Mouse (Mus musculus) MEL (cell line): ENCODE results near the gene Megf6. TPM values are rescaled to one million over a fixed set of nuclear protein-coding genes. Genes with fewer than 3 reads are reported as not detected.

Experiments
- DNase-seq: peaks from one replicate; pipeline ENCODE4 v3.0.0; 2011; ENCODE audit warnings: low read depth, low spot score
- H3K27ac ChIP-seq: 2 replicates; pipeline ENCODE4 v1.5.1; 2012; ENCODE audit warnings: low read depth, mild to moderate bottlenecking, control low read depth, low read length, moderate library complexity; ENCODE audit not compliant: control insufficient read depth
- H3K27me3 ChIP-seq, 2 experiments: fragments of 150-350 bp in 1 of 2; sonication (generic) in 1 of 2; 2 replicates each; pipeline ENCODE4 v1.6.1; 2012; ENCODE audit warnings: low read length in 2 of 2, mild to moderate bottlenecking in 2 of 2, improper control_type of control experiment in 1 of 2, moderate library complexity in 1 of 2; ENCODE audit not compliant: insufficient read depth in 2 of 2, control insufficient read depth in 1 of 2
- H3K36me3 ChIP-seq, 2 experiments: 2 replicates each; pipeline ENCODE4 v1.6.1; 2012 to 2014; ENCODE audit warnings: low read length in 2 of 2, improper control_type of control experiment in 1 of 2, inconsistent platforms in 1 of 2, mild to moderate bottlenecking in 1 of 2; ENCODE audit not compliant: insufficient read depth in 2 of 2, control insufficient read depth in 1 of 2
- H3K4me1 ChIP-seq, 2 experiments: fragments of 150-350 bp in 1 of 2; sonication (generic) in 1 of 2; 2 replicates each; pipeline ENCODE4 v1.6.1; 2012; ENCODE audit warnings: low read length in 2 of 2, improper control_type of control experiment in 1 of 2, mild to moderate bottlenecking in 1 of 2; ENCODE audit not compliant: insufficient read depth in 2 of 2, control insufficient read depth in 1 of 2
- H3K4me3 ChIP-seq, 2 experiments: fragments of 150-350 bp in 1 of 2; sonication (generic) in 1 of 2; 2 replicates each; pipeline ENCODE4 v1.5.1; 2012; ENCODE audit warnings: low read depth in 2 of 2, low read length in 2 of 2, mild to moderate bottlenecking in 2 of 2, moderate library complexity in 2 of 2, control low read depth in 1 of 2, improper control_type of control experiment in 1 of 2; ENCODE audit not compliant: control insufficient read depth in 1 of 2, insufficient read depth in 1 of 2
- H3K79me2 ChIP-seq: 2 replicates; pipeline ENCODE4 v1.6.1; 2012; ENCODE audit warnings: mild to moderate bottlenecking, low read length, moderate library complexity; ENCODE audit not compliant: control insufficient read depth, poor library complexity, insufficient read depth
- H3K9ac ChIP-seq: 2 replicates; pipeline ENCODE4 v1.6.1; 2012; ENCODE audit warnings: low read depth, mild to moderate bottlenecking, control low read depth, low read length, moderate library complexity; ENCODE audit not compliant: control insufficient read depth, poor library complexity, severe bottlenecking
- H3K9me3 ChIP-seq: fragments of 150-350 bp; sonication (generic); replicated peaks from 2 replicates; pipeline ENCODE4 v1.6.1; 2012; ENCODE audit warnings: mild to moderate bottlenecking, low read length, improper control_type of control experiment, moderate library complexity; ENCODE audit not compliant: insufficient read depth
- CHD1 ChIP-seq: IDR thresholded peaks from 2 replicates; pipeline ENCODE4 v1.6.1; 2012; ENCODE audit warnings: low read depth, mild to moderate bottlenecking, inconsistent platforms, low read length, improper control_type of control experiment
- CTCF ChIP-seq, 3 experiments: IDR thresholded peaks in 2 of 3; conservative IDR thresholded peaks in 1 of 3; 2 replicates each; pipeline ENCODE4 v1.5.1; 2011 to 2012; ENCODE audit warnings: low read length in 3 of 3, low read depth in 2 of 3, mild to moderate bottlenecking in 2 of 3, improper control_type of control experiment in 1 of 3, inconsistent platforms in 1 of 3, mixed read lengths in 1 of 3, moderate library complexity in 1 of 3; ENCODE audit not compliant: control insufficient read depth in 1 of 3, insufficient read depth in 1 of 3, poor library complexity in 1 of 3, severe bottlenecking in 1 of 3
- E2F4 ChIP-seq: IDR thresholded peaks from 2 replicates; pipeline ENCODE4 v1.6.1; 2011; ENCODE audit warnings: low read depth, low read length, improper control_type of control experiment, borderline replicate concordance
- ELF1 ChIP-seq: IDR thresholded peaks from 2 replicates; pipeline ENCODE4 v1.6.1; 2014; ENCODE audit warnings: low read depth, mild to moderate bottlenecking, inconsistent platforms, low read length, improper control_type of control experiment, moderate library complexity
- GABPA ChIP-seq: IDR thresholded peaks from 2 replicates; pipeline ENCODE4 v1.6.1; 2012; ENCODE audit warnings: low read depth, mild to moderate bottlenecking, inconsistent platforms, low read length, improper control_type of control experiment, moderate library complexity
- HCFC1 ChIP-seq: IDR thresholded peaks from 2 replicates; pipeline ENCODE4 v1.6.1; 2012; ENCODE audit warnings: low read depth, mild to moderate bottlenecking, inconsistent platforms, low read length, improper control_type of control experiment, moderate library complexity
- JUND ChIP-seq: IDR thresholded peaks from 2 replicates; pipeline ENCODE4 v1.6.1; 2011; ENCODE audit warnings: low read depth, mild to moderate bottlenecking, improper control_type of control experiment, low read length
- KAT2A ChIP-seq: conservative IDR thresholded peaks from 2 replicates; pipeline ENCODE4 v1.6.1; 2012; ENCODE audit warnings: low read depth, low read length, improper control_type of control experiment, inconsistent platforms
- MAFK ChIP-seq: IDR thresholded peaks from 2 replicates; pipeline ENCODE4 v1.6.1; 2011; ENCODE audit warnings: low read depth, mild to moderate bottlenecking, low read length, improper control_type of control experiment, borderline replicate concordance
- MXI1 ChIP-seq: IDR thresholded peaks from 2 replicates; pipeline ENCODE4 v1.6.1; 2011; ENCODE audit warnings: mild to moderate bottlenecking, low read depth, low read length, improper control_type of control experiment
- MYB ChIP-seq: IDR thresholded peaks from 2 replicates; pipeline ENCODE4 v1.6.1; 2011; ENCODE audit warnings: mild to moderate bottlenecking, low read depth, low read length, improper control_type of control experiment
- MYC ChIP-seq: IDR thresholded peaks from 2 replicates; pipeline ENCODE4 v1.6.1; 2011; ENCODE audit warnings: low read depth, mild to moderate bottlenecking, low read length, improper control_type of control experiment, moderate library complexity
- NRF1 ChIP-seq: IDR thresholded peaks from 2 replicates; pipeline ENCODE4 v1.6.1; 2014; ENCODE audit warnings: low read depth, mild to moderate bottlenecking, inconsistent platforms, low read length, improper control_type of control experiment, moderate library complexity; ENCODE audit not compliant: poor library complexity, insufficient read depth, severe bottlenecking
- POLR2A ChIP-seq, 2 experiments: IDR thresholded peaks; 2 replicates each; pipeline ENCODE4 v1.6.1; 2011 to 2012; ENCODE audit warnings: low read length in 2 of 2, mild to moderate bottlenecking in 2 of 2, control low read depth in 1 of 2, improper control_type of control experiment in 1 of 2, low read depth in 1 of 2, moderate library complexity in 1 of 2; ENCODE audit not compliant: control insufficient read depth in 1 of 2, insufficient read depth in 1 of 2, poor library complexity in 1 of 2
- POLR2AphosphoS5 ChIP-seq: IDR thresholded peaks from 2 replicates; pipeline ENCODE4 v1.6.1; 2012; ENCODE audit warnings: low read depth, borderline replicate concordance, mild to moderate bottlenecking, inconsistent platforms, low read length, moderate library complexity, mixed read lengths
- TCF12 ChIP-seq: IDR thresholded peaks from 2 replicates; pipeline ENCODE4 v1.6.1; 2014; ENCODE audit warnings: low read depth, mild to moderate bottlenecking, inconsistent platforms, low read length, improper control_type of control experiment, moderate library complexity
- USF2 ChIP-seq, 2 experiments: IDR thresholded peaks; 2 replicates each; pipeline ENCODE4 v1.6.1; 2011 to 2012; ENCODE audit warnings: improper control_type of control experiment in 2 of 2, low read length in 2 of 2, borderline replicate concordance in 1 of 2, inconsistent platforms in 1 of 2, low read depth in 1 of 2, mild to moderate bottlenecking in 1 of 2; ENCODE audit not compliant: insufficient read depth in 1 of 2
- ZC3H11A ChIP-seq: IDR thresholded peaks from 2 replicates; pipeline ENCODE4 v1.6.1; 2012; ENCODE audit warnings: low read depth, mild to moderate bottlenecking, inconsistent platforms, low read length, improper control_type of control experiment
- ZMIZ1 ChIP-seq: IDR thresholded peaks from 2 replicates; pipeline ENCODE4 v1.6.1; 2012; ENCODE audit warnings: low read depth, mild to moderate bottlenecking, inconsistent platforms, low read length, improper control_type of control experiment, moderate library complexity
- ZNF384 ChIP-seq: IDR thresholded peaks from 2 replicates; pipeline ENCODE4 v1.6.1; 2012; ENCODE audit warnings: low read depth, mild to moderate bottlenecking, inconsistent platforms, low read length, improper control_type of control experiment
- polyA plus RNA-seq, 2 experiments: library from polyadenylated mRNA; stranded (reverse) in 1 of 2; unstranded in 1 of 2; fragments of >175 nt in 1 of 2; fragments of >200 nt in 1 of 2; gene quantifications; 2 replicates each; pipeline versions ENCODE4 v1.2.1 to v1.2.4; 2012; ENCODE audit warnings: low replicate concordance in 2 of 2, low read depth in 1 of 2; ENCODE audit not compliant: insufficient read length in 2 of 2, insufficient read depth in 1 of 2, missing spikeins in 1 of 2
- total RNA-seq: library from RNA; depleted of rRNA; stranded (reverse); fragments of 300-350 nt; gene quantifications from 2 replicates; pipeline ENCODE4 v1.2.3, GENCODE M21; 2012

Gene Megf6
- total and polyA plus RNA-seq, 3 experiments, result 0.07 to 0.12 TPM; not detected in 1

GRCm38 (mm10) chr4:154249316-154249715, 78.8 kb downstream of the Megf6 start:
- no peak overlapping the region for H3K27ac ChIP-seq
- no peaks in the 10 kb centered on the region for H3K79me2 ChIP-seq
- H3K4me1 ChIP-seq, result no peaks in the 10 kb centered on the region
- TF ChIP-seq TCF12, result no peak
- no peaks in the 10 kb centered on the region for H3K36me3 ChIP-seq
- no peaks in the 10 kb centered on the region; a peak in 1 of 4 replicates for H3K27me3 ChIP-seq
- H3K9me3 ChIP-seq, result no peaks in the 10 kb centered on the region
- no peak overlapping the region for H3K9ac ChIP-seq
- no peak for DNase-seq
- no peak overlapping the region for H3K4me3 ChIP-seq

GRCm38 (mm10) chr4:154252537-154253255, 82.2 kb downstream of the Megf6 start:
- Histone ChIP-seq H3K79me2 (no peaks in the 10 kb centered on the region), H3K9me3 (no peaks in the 10 kb centered on the region), H3K4me3 (no peak overlapping the region), H3K36me3 (no peaks in the 10 kb centered on the region), H3K27ac (no peak overlapping the region), H3K4me1 (no peaks in the 10 kb centered on the region), H3K9ac (no peak overlapping the region), H3K27me3 (no peaks in the 10 kb centered on the region)
- no peak for DNase-seq
- TF ChIP-seq TCF12 (no peak), ZNF384 (no peak), HCFC1 (no peak), NRF1 (no peak), CTCF (IDR thresholded peaks at IDR 0.05 in 2 of 3, conservative IDR thresholded peaks at IDR 0.05 in 1 of 3; ENCODE audit: control insufficient read depth in 1 of 3, insufficient read depth in 1 of 3, low read depth in 2 of 3, low read length in 3 of 3, poor library complexity in 1 of 3, severe bottlenecking in 1 of 3) (no peak), KAT2A (no peak), CHD1 (no peak), MAFK (no peak)

- no peak overlapping the region for H3K9ac ChIP-seq
- H3K4me3 ChIP-seq, result no peak overlapping the region
These were observed 90.2 kb downstream of the Megf6 start for GRCm38 (mm10) chr4:154260755-154261154.

More at GRCm38 (mm10) chr4:154260755-154261154, 90.2 kb downstream of the Megf6 start:
- no peak overlapping the region for H3K27ac ChIP-seq
- no peak for DNase-seq
- H3K79me2 ChIP-seq, result no peaks in the 10 kb centered on the region
- H3K4me1 ChIP-seq, result no peaks in the 10 kb centered on the region
- no peaks in the 10 kb centered on the region for H3K27me3 ChIP-seq
- H3K36me3 ChIP-seq, result no peaks in the 10 kb centered on the region
- no peaks in the 10 kb centered on the region for H3K9me3 ChIP-seq
- TF ChIP-seq ZC3H11A, result no peak
- no peak for TF ChIP-seq ELF1
- TF ChIP-seq HCFC1, result no peak
- no peak for TF ChIP-seq MYC
- no peak for TF ChIP-seq JUND
- TF ChIP-seq MYB, result no peak
- TF ChIP-seq USF2 (IDR thresholded peaks at IDR 0.05; ENCODE audit: borderline replicate concordance in 1 of 2, insufficient read depth in 1 of 2, low read depth in 1 of 2, low read length in 2 of 2), result no peak
- no peak for TF ChIP-seq ZMIZ1
- TF ChIP-seq GABPA, result no peak
- TF ChIP-seq POLR2A (IDR thresholded peaks at IDR 0.05; ENCODE audit: control insufficient read depth in 1 of 2, insufficient read depth in 1 of 2, low read depth in 1 of 2, low read length in 2 of 2, poor library complexity in 1 of 2), result no peak
- no peak for TF ChIP-seq POLR2AphosphoS5
- no peak for TF ChIP-seq CHD1
- no peak for TF ChIP-seq MXI1
- TF ChIP-seq E2F4, result no peak
- TF ChIP-seq, all 39 proteins: peak for 0
